Mouse (Mus musculus): ENCODE measurements around the gene Tomm5.

DNA sequence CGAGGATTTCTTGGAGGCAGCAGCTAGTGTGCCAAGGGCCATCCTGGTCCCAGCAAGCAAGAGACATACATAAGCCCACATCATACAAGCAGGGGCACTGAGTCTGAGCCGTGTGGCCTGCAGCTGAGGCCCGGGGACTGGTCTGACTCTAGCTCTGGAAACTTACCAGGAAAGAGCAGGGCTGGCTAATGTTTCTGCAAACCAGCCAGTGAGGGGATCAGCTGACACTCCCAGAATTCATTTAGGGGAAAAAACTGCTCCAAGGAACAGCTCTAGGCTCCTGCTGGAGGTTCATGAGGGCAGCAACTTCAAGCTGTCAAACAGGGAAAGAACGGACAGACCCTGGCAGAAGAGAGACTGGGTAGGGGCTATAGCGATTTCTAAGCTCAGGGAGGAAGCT, 33.9 kb upstream of the Tomm5 start:
- TF ChIP-seq CTCF (IDR thresholded peaks at IDR 0.05) (no peak), POLR2A (IDR thresholded peaks at IDR 0.05; ENCODE audit: insufficient read depth, low read depth, low read length) (no peak), EP300 (IDR thresholded peaks at IDR 0.05; ENCODE audit: insufficient read depth, low read depth, low read length) (no peak)
